Mouse (Mus musculus): Measurements from ENCODE around the gene Psmc2.
A peak's percentile ranks its signal among the peaks of the same experiment; 100 is the strongest.

Gene Psmc2

GRCm38 (mm10) chr5:21785053-21785452 is at the start of gene Psmc2, which contains the start of gene Dnajc2:
Gene Psmc2, plus strand, starts transcription at chr5:21785283.
Gene Dnajc2, minus strand, starts transcription at chr5:21785251.
- peak; percentile 82 to 91 for DNase-seq (ENCODE audit: low spot score in 2 of 2)

- peak; percentile 53 to 91 for DNase-seq (ENCODE audit: low spot score in 2 of 2)
These were observed 49.5 kb upstream of the Psmc2 start for GRCm38 (mm10) chr5:21735584-21735983.

GRCm38 (mm10) chr5:21736046-21736445 is 49.0 kb upstream of the Psmc2 start:
- DNase-seq (ENCODE audit: low spot score in 2 of 2) = no peak

GRCm38 (mm10) chr5:21736956-21737585 is 48.0 kb upstream of the Psmc2 start, which contains the start of gene Pmpcb:
Gene Pmpcb, plus strand, starts transcription at chr5:21737141.
- DNase-seq (ENCODE audit: low spot score in 2 of 2) = peak; percentile 87 to 90

- no peak for DNase-seq (ENCODE audit: low spot score in 2 of 2)
These were observed 47.5 kb upstream of the Psmc2 start for GRCm38 (mm10) chr5:21737620-21738019.

- no peak for DNase-seq (ENCODE audit: low spot score in 2 of 2)
These were observed 46.0 kb upstream of the Psmc2 start for GRCm38 (mm10) chr5:21739120-21739519.

GRCm38 (mm10) chr5:21739881-21740280 is 45.2 kb upstream of the Psmc2 start:
- no peak for DNase-seq (ENCODE audit: low spot score in 2 of 2)

- no peak for DNase-seq (ENCODE audit: low spot score in 2 of 2)
These were observed 41.5 kb upstream of the Psmc2 start for GRCm38 (mm10) chr5:21743606-21744005.

GRCm38 (mm10) chr5:21744651-21745050 is 40.4 kb upstream of the Psmc2 start:
- no peak for DNase-seq (ENCODE audit: low spot score in 2 of 2)

GRCm38 (mm10) chr5:21745966-21746365 is 39.1 kb upstream of the Psmc2 start:
- DNase-seq (ENCODE audit: low spot score in 2 of 2) = no peak

- DNase-seq (ENCODE audit: low spot score in 2 of 2) = no peak
These were observed 16.6 kb upstream of the Psmc2 start for GRCm38 (mm10) chr5:21768506-21768905.

GRCm38 (mm10) chr5:21769841-21770240 is 15.2 kb upstream of the Psmc2 start:
- DNase-seq (ENCODE audit: low spot score in 2 of 2) = no peak

- no peak for DNase-seq (ENCODE audit: low spot score in 2 of 2)
These were observed 8.6 kb upstream of the Psmc2 start for GRCm38 (mm10) chr5:21776491-21776890.

GRCm38 (mm10) chr5:21784161-21785052 is 676 bp upstream of the Psmc2 start:
- DNase-seq (ENCODE audit: low spot score in 2 of 2) = peak; percentile 20 to 48

- DNase-seq (ENCODE audit: low spot score in 2 of 2) = peak; percentile 25 to 26
These were observed 693 bp downstream of the Psmc2 start for GRCm38 (mm10) chr5:21785776-21786175.

GRCm38 (mm10) chr5:21786258-21787185 is 1.4 kb downstream of the Psmc2 start:
- peak; percentile 90 to 93 for DNase-seq (ENCODE audit: low spot score in 2 of 2)

GRCm38 (mm10) chr5:21787186-21788105 is 2.4 kb downstream of the Psmc2 start:
- no peak for DNase-seq (ENCODE audit: low spot score in 2 of 2)

- DNase-seq (ENCODE audit: low spot score in 2 of 2) = no peak
These were observed 4.0 kb downstream of the Psmc2 start for GRCm38 (mm10) chr5:21789061-21789460.

GRCm38 (mm10) chr5:21792166-21792565 is 7.1 kb downstream of the Psmc2 start:
- DNase-seq (ENCODE audit: low spot score in 2 of 2) = no peak

- no peak for DNase-seq (ENCODE audit: low spot score in 2 of 2)
These were observed 17.8 kb downstream of the Psmc2 start for GRCm38 (mm10) chr5:21802907-21803306.

Data from spleen, postnatal 10 days (tissue).